ENCODE assay signal across 7 mouse cellular contexts in the genomic region with DNA sequence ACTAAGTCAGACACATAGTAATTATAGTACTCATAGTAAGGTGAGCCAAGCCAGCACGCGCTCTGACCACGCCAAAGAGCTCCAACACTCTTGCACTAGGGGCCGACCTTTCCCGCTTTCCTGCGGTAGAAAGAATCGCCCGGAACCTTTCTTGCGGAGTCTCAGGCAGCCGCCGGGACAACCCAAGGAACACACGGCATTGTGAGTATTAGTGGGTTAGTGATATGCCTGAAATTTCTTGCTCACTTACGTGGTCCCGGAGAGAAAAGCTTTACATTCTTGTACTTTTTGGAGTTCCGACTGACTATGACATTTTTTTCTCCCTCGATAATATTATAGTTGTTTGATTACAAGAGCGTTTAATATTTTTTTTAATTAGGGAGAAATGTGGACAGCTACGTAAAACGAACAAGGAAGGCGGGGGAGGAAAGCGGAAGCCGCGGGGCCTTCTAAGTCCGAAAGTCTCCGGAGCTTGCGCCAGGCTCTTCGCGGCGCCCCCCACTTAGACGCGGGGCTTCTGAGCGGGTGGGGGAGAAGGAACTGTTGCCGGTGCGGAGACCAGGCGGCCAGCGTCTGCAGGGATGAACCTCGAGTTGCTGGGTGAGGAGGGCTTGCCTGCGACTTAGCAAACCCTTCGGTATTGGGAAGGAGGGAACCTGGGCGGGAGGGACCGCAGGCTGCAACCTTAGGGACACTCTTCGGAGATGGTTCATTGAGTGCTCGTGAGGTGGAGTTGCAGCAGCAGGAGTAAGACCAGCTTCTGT. TPM values are rescaled to one million over a fixed set of nuclear protein-coding genes. Genes with fewer than 3 reads are reported as not detected.
DNase-seq lines count a peak whose midpoint lies in the region; ATAC-seq lines count a peak whose summit lies in the region.

A gene (plus strand): TSS at position 438 of the 764 bp plus-strand sequence.

- under 1% methylated on average over 43 of the region's 43 CpGs for WGBS in intestine, embryonic 15.5 days
- WGBS in midbrain, embryonic 10.5 days = under 1% methylated on average over 43 of the region's 43 CpGs

- peak within 1 kb of the TSS; percentile 56 for H3K27ac ChIP-seq in intestine, embryonic 15.5 days
- peak within 1 kb of the TSS; percentile 95 for H3K27ac ChIP-seq in midbrain, embryonic 10.5 days (replicated peaks)

- no peaks in the 10 kb centered on the region for H3K9me3 ChIP-seq in intestine, embryonic 15.5 days
- no peaks in the 10 kb centered on the region for H3K9me3 ChIP-seq in midbrain, embryonic 10.5 days (replicated peaks)

- peak within 1 kb of the TSS; percentile 81 for H3K4me3 ChIP-seq in intestine, embryonic 15.5 days (replicated peaks)
- H3K4me3 ChIP-seq in midbrain, embryonic 10.5 days = peak within 1 kb of the TSS; percentile 82

- peak within 1 kb of the TSS; percentile 87 for H3K9ac ChIP-seq in intestine, embryonic 15.5 days

- peak within 1 kb of the TSS; percentile 69 for H3K4me2 ChIP-seq in intestine, embryonic 15.5 days (replicated peaks)

- no peaks in the 10 kb centered on the region for H3K36me3 ChIP-seq in intestine, embryonic 15.5 days
- no peaks in the 10 kb centered on the region for H3K36me3 ChIP-seq in midbrain, embryonic 10.5 days

- peak; percentile 82 to 89 for DNase-seq in adrenal gland, adult 18-20 months (ENCODE audit: low spot score in 2 of 2)
- DNase-seq in embryo, embryonic 11 days = peak; percentile 94
- DNase-seq in gastrocnemius, postnatal 36 days = peak; percentile 79 to 89
- DNase-seq in left cerebral cortex, postnatal 25 days (ENCODE audit: low spot score in 2 of 2) = peak; percentile 79 to 89
- DNase-seq in midbrain, embryonic 10.5 days (ENCODE audit: low spot score) = peak; percentile 87
- DNase-seq in right cerebral cortex, postnatal 4 days = peak; percentile 81

- H3K27me3 ChIP-seq in intestine, embryonic 15.5 days (replicated peaks) = no peaks in the 10 kb centered on the region
- no peaks in the 10 kb centered on the region for H3K27me3 ChIP-seq in midbrain, embryonic 10.5 days (ENCODE audit: low read depth, poor library complexity, severe bottlenecking)

- peak; percentile 93 for ATAC-seq in intestine, embryonic 15.5 days

- peaks cover 6% of the 10 kb centered on the region for H3K4me1 ChIP-seq in intestine, embryonic 15.5 days (replicated peaks)
- peaks cover 31% of the 10 kb centered on the region for H3K4me1 ChIP-seq in midbrain, embryonic 10.5 days

- intact Hi-C loops in gastrocnemius, postnatal 36 days (cut with DNase I) = loop anchor here (2.0 kb wide), 1 partner anchor 60 kb away; a partner anchor contains a TSS
- intact Hi-C loops in left cerebral cortex, postnatal 25 days (cut with DNase I) = loop anchor here (5.0 kb wide), 2 partner anchors 90 to 110 kb away; no protein-coding TSS in a partner anchor

RNA-seq across cellular contexts. Expression of the gene that starts here (rescaled TPM):
- 10 to 100 TPM; 34.6 to 37.8 TPM for total RNA-seq in adrenal gland, adult 18-20 months (2021)
- total RNA-seq in gastrocnemius, postnatal 36 days (2021) = 10 to 100 TPM; 14.2 to 20.0 TPM
- polyA plus RNA-seq in intestine, embryonic 15.5 days (2015; fragmentation: Nextera tagmentation; extraction: Ambion mirVana) = 36.0 and 38.7 TPM in 2 replicates
- total RNA-seq in left cerebral cortex, postnatal 25 days (2021) = 10 to 100 TPM; 50.4 to 55.0 TPM
- 57.3 and 59.6 TPM in 2 replicates for polyA plus RNA-seq in midbrain, embryonic 10.5 days (2016; fragmentation: Nextera tagmentation; extraction: Ambion mirVana)

Comparison
In these comparisons a context has a peak if more than half of its experiments do, and no peak if none do; other contexts are left out.
1. Peak in every context shown above with its lines: DNase-seq, ATAC-seq, H3K4me3 ChIP-seq and H3K27ac ChIP-seq.